Mouse (Mus musculus) v-Abl transformed pro-B cells (cell line): ENCODE results near the gene Frmd4b.

Source experiments
- in situ Hi-C, 2 experiments: fragments of 400-800 bp; cut with MboI; formaldehyde crosslinking; loops; one replicate each; pipeline ENCODE4 v1.15.1; 2025; ENCODE audit not compliant: unreplicated experiment in 2 of 2

The Frmd4b gene

DNA sequence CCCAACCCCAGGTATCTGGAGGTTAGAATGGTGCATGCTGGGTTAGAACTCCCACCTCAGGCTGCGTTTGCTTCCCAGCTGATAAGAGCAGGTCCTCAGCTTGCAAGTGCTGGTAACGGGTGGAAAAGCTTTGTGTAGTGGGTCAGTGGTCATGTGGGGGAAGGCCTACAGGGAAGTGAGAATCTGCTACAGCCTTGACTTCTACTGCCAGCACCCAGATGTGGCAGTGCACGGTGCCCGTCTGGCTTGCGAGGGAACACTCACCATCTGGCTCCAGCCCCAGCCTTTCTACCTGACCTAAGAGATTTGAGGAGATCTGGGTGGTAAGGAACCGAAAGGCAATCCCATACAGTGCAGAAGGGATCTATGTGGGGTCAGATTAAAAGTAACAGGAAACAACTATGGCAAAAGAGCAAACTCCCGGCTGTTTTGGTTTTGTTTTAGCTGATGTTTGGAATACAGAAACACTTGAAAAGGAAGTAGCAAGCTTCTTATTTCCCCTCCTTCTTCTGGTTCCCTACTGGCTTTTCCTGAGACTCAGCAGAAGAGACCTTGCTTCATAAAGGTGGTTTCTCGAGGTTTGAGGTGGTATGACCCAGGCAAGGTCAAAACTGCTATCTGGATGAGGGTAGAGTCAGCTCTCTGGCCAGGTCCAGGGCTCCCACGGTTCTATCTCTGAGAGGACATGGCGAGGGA is 185.9 kb downstream of the Frmd4b start:
- in situ Hi-C loops = loop anchor here in 1 of 2 experiments (25.0 kb wide), 1 partner anchor 1719 kb away; the partner anchor contains the start of gene Suclg2

DNA sequence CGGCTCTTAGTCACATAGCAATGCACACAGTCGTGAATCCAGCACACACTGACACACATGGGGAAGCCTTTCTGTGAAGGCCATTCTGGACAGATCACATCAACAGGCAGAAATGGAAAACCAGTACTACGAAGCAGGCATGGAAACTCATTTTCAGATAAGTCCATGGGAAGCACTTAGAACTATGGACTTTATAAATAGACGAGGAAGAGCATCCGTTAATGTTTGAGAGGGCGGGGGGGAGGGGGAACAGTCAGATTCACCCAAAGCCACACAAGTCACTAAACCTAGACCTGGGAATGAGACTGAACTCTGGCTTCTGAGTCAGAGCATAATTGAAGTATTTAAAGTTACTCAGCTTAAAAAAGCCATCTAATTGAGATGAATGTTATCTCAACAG is 186.8 kb downstream of the Frmd4b start:
- in situ Hi-C loops = loop anchor here in 1 of 2 experiments (25.0 kb wide), 1 partner anchor 1718 kb away; the partner anchor contains the start of gene Suclg2

- in situ Hi-C loops = loop anchor here in 1 of 2 experiments (10.0 to 25.0 kb wide), 2 partner anchors 75 to 1718 kb away; partner anchors contain the start of gene Suclg2
These were observed 187.5 kb downstream of the Frmd4b start for GRCm38 (mm10) chr6:97429688-97430343.

GRCm38 (mm10) chr6:97419771-97420446 is 197.4 kb downstream of the Frmd4b start:
- in situ Hi-C loops = loop anchor here (5.0 to 10.0 kb wide), 5 partner anchors 85 to 275 kb away; partner anchors contain the start of genes Eogt (in 2 of the 2) and Lmod3 (in 1 of the 2)

DNA sequence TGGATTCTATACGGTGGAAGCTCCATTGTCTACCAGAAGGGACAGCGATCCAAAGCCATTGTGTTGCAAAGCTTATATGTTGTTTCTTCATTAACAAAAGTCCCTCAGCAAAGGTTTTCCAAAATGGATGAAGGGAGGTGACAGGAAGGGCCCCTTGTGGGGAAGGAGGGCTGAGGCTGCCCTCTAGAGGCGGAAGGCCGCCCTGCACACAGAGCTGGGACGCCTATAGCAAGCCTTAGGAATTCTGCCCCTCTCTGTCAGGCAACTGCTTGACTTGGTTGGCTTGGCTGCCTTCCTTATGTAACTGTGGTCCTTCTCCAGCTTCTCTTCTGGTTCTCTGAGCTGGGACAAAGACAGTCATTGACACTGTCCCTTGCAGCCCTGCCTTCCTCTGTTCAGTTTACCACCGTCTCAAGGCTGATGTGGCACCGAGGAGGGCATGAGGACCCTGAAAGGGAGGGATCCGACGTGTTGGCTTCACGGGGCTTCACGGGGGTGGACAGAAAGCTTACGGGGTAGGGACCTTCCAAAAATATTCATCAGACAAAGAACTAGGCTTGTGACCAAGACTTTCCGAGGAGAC is 200.3 kb downstream of the Frmd4b start:
- in situ Hi-C loops = loop anchor here (5.0 to 10.0 kb wide), 5 partner anchors 88 to 272 kb away; partner anchors contain the start of genes Eogt (in 2 of the 2) and Lmod3 (in 1 of the 2)

GRCm38 (mm10) chr6:97415578-97415977 is 201.8 kb downstream of the Frmd4b start:
- in situ Hi-C loops = loop anchor here (5.0 to 10.0 kb wide), 5 partner anchors 89 to 271 kb away; partner anchors contain the start of genes Eogt (in 2 of the 2) and Lmod3 (in 1 of the 2)

DNA sequence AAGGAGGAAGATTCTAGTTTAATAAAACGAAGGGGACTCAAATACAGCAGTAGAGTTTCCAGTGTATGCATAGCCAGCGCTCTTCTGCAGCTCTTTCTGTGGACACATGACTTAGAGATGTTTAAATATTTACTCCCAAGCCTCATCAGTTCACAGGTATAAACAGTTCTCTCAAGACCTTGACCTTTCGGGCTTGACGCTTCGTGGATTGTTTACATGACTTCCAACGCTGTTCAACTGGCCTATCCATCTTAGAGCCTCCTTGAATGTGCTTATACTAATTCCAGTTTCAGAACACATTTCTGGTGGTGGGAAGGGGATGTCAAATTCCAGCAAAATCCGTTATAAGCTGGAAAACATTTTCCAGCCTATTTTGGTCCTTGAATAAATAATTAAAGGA is 203.9 kb downstream of the Frmd4b start:
- in situ Hi-C loops = loop anchor here (10.0 kb wide), 2 partner anchors 91 to 269 kb away; partner anchors contain the start of gene Eogt (in 2 of the 2)

DNA sequence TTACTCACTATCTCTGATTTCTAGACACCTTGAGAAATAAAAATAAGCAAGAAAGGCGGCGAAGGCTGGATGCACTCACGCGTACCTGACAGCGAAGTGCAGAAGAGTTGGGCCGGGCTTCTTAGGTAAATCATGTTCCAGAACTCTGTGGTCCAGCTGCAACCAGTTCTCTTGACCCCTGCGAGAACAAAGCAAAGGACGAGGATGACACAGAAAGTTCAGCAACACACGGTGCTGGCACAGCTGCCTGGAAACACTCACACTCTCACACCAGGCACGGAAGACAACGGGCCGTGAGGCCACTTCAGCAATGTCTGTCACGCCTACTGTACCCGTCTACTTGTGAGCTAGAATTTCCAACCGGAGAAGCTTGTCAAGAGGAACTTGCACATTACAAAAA is 204.9 kb downstream of the Frmd4b start:
- in situ Hi-C loops = loop anchor here (10.0 kb wide), 2 partner anchors 92 to 268 kb away; partner anchors contain the start of gene Eogt (in 2 of the 2)

DNA sequence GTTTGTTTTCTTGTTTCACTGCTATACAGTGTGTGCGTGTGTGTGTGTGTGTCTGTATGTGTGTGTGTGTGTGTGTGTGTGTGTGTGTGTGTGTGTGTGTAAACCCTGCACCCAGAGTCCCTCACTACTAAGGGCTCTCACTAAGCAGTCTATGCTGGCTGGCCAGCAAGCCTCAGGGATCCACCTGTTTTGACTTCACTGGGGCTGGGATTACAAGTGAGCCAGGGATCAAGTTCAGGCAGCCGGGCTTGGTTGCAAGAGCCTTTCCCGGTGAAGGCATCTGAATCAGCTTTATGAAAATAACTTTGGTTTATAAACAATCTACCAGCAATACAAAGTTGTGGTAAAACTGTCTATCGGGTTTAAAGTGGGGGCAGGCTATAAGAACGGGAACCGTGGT is 206.0 kb downstream of the Frmd4b start:
- in situ Hi-C loops = loop anchor here (10.0 kb wide), 2 partner anchors 93 to 267 kb away; partner anchors contain the start of gene Eogt (in 2 of the 2)

GRCm38 (mm10) chr6:97409467-97410239 is 207.7 kb downstream of the Frmd4b start:
- in situ Hi-C loops = loop anchor here (10.0 kb wide), 2 partner anchors 95 to 265 kb away; partner anchors contain the start of gene Eogt (in 2 of the 2)

GRCm38 (mm10) chr6:97407914-97408313 is 209.4 kb downstream of the Frmd4b start:
- in situ Hi-C loops = no loop called here

DNA sequence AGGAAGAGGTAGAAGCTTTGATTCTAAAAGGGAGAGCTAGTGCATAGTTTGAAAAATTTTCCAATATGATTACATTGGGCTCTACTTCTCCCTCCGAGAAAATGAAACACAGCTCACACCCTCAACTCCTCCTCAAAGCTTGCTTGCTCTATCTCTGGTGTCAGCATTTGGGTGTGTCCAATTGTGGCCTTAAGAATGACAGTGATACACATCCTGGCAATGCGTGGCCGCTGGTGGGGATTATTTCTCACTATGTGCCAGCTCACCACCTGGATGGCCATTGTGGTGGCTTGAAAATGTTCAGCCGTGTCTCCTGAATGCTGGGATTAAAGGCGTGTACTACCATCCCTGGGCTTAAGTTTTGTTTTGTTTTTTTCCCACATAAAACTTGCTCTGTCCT is 209.9 kb downstream of the Frmd4b start:
- in situ Hi-C loops = no loop called here

- in situ Hi-C loops = no loop called here
These were observed 212.0 kb downstream of the Frmd4b start for GRCm38 (mm10) chr6:97405311-97405710.

DNA sequence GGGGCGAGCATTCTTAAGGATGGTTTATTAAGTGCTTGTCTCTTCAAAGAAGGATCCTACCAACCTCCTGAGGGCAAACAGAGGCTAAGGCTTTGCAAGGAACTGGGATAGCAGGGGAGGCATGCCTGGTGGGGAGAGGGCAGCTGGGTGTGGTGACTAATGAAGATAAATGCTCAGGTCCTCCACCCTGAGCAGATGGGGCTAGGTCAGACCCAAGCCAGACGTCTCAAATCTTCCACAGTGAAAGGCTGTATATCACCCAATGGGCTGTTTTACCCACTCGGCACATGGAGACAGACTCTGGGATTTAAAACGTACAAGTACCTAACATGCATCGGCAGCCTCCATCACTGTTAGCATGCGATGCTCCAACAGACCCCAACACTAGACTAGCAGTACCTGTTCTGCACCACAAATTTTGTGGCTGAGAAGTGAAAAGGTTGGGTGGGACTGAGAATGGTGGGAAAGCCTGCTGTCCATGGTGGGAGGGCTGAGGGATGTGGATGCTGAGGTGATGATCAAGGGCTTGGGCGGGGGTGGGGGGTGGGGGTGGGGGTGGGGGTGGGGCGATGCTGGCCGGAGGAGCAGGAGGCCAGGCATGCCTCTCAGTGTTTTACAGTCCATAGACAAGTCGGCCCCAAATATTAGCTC is 214.4 kb downstream of the Frmd4b start:
- in situ Hi-C loops = no loop called here

- in situ Hi-C loops = no loop called here
These were observed 216.9 kb downstream of the Frmd4b start for GRCm38 (mm10) chr6:97400446-97400845.

GRCm38 (mm10) chr6:97397935-97398334 is 219.4 kb downstream of the Frmd4b start:
- in situ Hi-C loops = no loop called here

GRCm38 (mm10) chr6:97396957-97397354 is 220.4 kb downstream of the Frmd4b start:
- in situ Hi-C loops = no loop called here

DNA sequence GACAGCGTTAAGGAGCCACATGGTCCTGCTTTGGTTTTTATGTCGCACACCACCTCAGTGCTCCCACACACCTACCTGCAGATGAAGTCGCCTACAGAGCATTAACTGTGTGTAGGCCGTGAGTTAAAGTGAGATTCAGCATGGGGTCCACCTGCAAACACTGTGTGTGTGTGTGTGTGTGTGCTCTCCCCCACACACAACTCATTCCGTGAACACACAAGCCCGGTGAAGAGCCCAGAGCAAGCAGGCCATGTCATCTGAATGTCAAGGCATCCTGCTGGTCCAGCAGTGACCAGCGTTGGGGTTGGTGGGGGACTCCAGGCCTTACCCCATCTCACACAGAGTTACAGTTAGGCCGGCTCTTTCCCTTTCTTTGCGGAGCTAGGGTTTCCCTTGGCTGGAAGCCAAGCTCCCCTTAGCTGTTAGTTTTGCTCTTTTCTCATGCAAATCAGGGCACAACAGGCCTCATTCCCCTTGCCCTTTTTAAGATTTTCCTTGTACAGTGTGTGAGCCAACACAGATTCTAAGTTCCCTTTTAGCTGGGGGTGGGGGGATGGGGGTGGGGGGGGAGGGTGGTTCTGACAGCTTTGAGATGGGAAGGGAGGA is 220.9 kb downstream of the Frmd4b start:
- in situ Hi-C loops = no loop called here
